Mouse (Mus musculus): ENCODE results near the gene Ccdc102a. TPM values are rescaled to one million over a fixed set of nuclear protein-coding genes. Genes with fewer than 3 reads are reported as not detected.

The Ccdc102a gene
- total RNA-seq (2017), result 0.58 and 2.2 TPM in 2 replicates

GRCm38 (mm10) chr8:94917851-94918495, at the start of gene Ccdc102a:
Ccdc102a (minus strand) TSS chr8:94918098.
- no peak for ATAC-seq (replicated peaks; ENCODE audit: low read depth, poor library complexity, severe bottlenecking)

DNA sequence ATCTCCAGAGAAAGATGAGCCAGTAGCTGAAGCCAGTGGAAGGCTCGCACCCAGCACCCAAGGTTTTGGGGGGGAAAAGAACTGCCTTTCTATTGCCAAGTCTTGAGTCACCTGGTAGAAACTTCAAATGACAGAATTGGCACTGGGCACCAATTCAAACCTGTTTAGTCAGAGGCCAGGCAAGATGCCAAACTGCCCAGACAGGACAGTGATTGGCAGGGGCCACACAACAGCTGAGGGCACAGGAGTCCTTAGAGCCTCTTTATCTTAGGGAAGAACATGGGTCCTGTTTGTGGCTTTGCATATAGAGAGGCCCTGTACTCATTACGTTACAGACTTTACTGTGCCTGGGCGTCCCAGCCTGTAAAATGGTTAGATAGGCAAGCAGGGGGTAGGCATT, 49.7 kb upstream of the Ccdc102a start:
- peak; percentile 56 for ATAC-seq (replicated peaks; ENCODE audit: low read depth, poor library complexity, severe bottlenecking)

- ATAC-seq (replicated peaks; ENCODE audit: low read depth, poor library complexity, severe bottlenecking), result peak; percentile 33
Observed at GRCm38 (mm10) chr8:94967071-94967470, 49.2 kb upstream of the Ccdc102a start.

DNA sequence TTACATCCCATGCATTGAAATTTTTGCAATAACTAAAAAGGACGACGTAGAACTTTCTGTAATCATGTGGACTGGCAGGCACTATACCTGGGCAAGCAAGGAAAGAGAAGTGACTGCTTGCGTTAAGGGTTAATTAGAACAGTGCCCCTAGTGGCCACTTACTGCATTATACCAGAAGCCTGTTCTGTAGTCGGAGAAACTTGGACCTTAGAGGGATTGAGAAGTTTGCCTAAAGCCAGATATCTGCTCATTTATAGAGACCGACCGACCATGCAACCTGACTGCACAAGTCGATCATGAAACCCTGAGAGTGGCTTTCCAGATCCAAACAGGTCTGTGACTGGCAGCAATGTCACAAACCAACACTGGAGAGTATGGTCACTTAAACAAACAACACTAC, 48.7 kb upstream of the Ccdc102a start:
- peak; percentile 27; the same call in 1 of the 2 replicates for ATAC-seq (replicated peaks; ENCODE audit: low read depth, poor library complexity, severe bottlenecking)

DNA sequence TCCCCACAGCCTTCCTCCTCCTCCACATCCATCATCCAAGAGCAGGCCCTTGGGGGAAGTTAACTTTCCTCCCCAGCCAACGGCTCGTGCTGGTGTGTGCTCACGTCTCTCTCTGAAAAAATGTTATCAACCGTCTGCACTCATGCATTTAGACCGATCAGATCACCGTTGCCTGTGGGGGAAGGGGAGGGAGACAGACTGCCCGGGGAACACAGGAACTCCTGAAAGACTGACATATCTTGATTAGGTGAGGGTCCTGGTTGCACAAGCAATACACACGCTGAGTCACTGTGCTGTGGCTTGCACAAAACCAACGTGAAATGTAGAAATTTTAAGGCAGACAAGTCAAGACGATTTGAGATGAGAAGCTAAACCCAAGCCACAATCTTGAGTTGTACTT, 46.9 kb upstream of the Ccdc102a start:
- peak; percentile 83 for ATAC-seq (replicated peaks; ENCODE audit: low read depth, poor library complexity, severe bottlenecking)

- no peak for ATAC-seq (replicated peaks; ENCODE audit: low read depth, poor library complexity, severe bottlenecking)
Observed at GRCm38 (mm10) chr8:94962201-94962600, 44.3 kb upstream of the Ccdc102a start.

GRCm38 (mm10) chr8:94956078-94956574, 38.2 kb upstream of the Ccdc102a start:
- no peak for ATAC-seq (replicated peaks; ENCODE audit: low read depth, poor library complexity, severe bottlenecking)

DNA sequence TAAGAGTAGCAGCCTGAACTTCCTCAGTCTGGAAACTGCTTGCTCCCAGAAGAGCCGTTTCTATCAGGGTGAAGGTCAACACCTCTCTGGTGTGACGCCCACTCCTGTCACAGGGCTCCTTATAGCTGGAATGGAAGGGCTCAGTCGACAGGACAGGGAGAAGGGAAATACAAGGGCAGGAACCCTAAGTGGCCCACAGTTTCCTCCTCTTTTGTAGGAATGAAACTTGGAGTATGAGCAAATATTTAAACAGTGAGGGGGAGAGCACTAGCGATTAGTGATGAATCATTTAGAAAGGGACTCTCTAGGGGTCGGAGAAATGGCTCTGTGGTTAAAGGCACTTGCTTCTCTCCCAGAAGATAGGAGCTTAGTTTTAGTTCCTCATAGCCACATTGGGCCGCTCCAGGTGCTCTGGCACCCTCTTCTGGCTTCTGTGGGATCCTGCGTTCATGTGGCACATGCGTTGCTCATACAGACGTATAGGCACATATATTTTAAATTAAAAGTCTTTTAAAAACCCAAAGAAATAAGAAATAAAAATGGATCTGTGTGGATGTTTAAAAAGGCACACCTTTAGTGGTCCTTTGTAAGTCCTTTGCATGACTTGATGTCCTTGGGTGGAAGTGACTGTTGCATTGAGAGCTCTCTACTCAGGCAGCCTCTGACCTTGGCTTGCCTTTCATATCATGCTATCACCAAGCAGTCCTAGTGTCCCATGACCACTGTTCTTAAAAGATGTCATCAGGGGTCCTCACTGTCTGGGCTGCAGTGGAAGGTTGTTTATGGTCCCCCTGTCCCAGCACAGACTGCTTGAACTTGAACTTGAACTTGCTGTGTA, 37.2 kb upstream of the Ccdc102a start:
- peak; percentile 80 for ATAC-seq (replicated peaks; ENCODE audit: low read depth, poor library complexity, severe bottlenecking)

DNA sequence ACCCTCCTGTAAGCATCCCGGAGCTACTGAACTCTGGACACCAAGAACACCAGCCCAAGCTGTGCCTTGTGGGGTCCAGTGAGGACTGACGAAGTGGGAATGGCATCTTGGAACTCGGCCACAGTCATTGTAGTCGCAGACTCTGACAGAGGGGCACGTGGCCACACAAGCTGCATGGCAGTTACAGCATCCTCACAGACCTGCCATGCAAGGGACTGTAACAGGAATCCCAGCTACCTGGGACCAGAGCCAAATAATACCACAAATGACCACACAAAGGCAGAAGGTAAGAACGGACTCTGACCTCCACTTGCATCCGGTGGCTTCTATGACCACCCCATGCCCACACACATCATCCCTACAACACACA, 36.5 kb upstream of the Ccdc102a start:
- peak; percentile 19 for ATAC-seq (replicated peaks; ENCODE audit: low read depth, poor library complexity, severe bottlenecking)

GRCm38 (mm10) chr8:94953624-94954367, 35.9 kb upstream of the Ccdc102a start:
- peak; percentile 9 for ATAC-seq (replicated peaks; ENCODE audit: low read depth, poor library complexity, severe bottlenecking)

- ATAC-seq (replicated peaks; ENCODE audit: low read depth, poor library complexity, severe bottlenecking), result no peak
Observed at GRCm38 (mm10) chr8:94952086-94952485, 34.2 kb upstream of the Ccdc102a start.

DNA sequence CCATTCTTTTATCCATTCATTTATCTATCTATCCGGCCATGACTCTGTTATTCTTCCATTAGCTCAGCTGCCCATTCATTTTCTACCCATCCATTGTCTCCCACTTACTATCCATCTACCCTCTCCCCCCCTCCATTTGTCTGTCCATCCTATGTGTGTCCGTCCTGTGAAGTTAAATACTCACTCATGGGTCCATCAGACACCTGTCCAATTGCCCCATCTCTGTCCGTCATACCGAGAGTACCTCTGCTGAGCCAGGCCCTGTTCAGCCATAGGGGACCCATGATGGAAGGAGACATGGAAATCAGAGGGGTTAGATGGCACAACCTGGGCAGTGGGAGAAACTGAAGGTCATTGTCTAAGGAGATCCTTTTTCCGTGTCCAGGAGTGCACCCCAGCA, 32.6 kb upstream of the Ccdc102a start:
- ATAC-seq (replicated peaks; ENCODE audit: low read depth, poor library complexity, severe bottlenecking), result no peak

- peak; percentile 51 for ATAC-seq (replicated peaks; ENCODE audit: low read depth, poor library complexity, severe bottlenecking)
Observed at GRCm38 (mm10) chr8:94950046-94950445, 32.1 kb upstream of the Ccdc102a start.

- no peak for ATAC-seq (replicated peaks; ENCODE audit: low read depth, poor library complexity, severe bottlenecking)
Observed at GRCm38 (mm10) chr8:94949010-94949409, 31.1 kb upstream of the Ccdc102a start.

DNA sequence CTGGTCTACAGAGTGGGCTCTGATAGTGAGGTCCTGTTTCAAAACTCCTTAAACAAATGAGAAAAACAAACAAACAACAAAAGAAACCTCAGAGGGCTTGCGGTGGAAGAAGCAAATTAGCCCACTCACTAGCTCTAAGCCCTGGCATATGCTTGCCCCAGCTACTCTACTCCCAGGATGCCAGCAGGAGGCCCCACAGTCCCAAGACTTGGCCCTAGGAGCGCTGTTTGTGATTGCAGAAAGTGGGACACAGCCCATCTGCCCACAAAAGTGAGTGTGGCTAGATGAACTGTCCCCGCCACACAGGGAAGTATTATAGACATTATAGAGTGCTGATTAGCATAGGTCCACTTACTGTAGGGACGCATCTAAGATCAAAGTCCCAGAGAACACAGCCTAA, 30.5 kb upstream of the Ccdc102a start:
- no peak for ATAC-seq (replicated peaks; ENCODE audit: low read depth, poor library complexity, severe bottlenecking)

DNA sequence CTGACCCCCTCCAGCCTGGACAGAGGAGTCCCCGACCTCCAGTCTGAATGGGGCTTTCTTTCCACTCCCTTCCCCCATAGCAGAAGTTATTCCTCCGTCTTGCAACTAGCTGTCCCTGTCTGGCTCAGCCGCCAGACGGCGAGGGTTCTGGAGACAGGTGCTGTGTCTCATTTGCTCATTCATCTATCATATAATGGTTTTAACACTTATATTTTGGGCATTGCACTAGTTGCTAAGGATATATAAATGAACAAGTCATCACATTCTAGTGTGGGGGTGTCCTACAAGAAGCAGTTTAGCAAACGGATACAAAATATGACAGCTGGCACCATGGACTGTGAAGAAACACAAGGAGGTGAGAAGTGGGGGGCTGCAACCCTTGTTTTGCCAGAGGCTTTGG, 27.3 kb upstream of the Ccdc102a start:
- no peak for ATAC-seq (replicated peaks; ENCODE audit: low read depth, poor library complexity, severe bottlenecking)

DNA sequence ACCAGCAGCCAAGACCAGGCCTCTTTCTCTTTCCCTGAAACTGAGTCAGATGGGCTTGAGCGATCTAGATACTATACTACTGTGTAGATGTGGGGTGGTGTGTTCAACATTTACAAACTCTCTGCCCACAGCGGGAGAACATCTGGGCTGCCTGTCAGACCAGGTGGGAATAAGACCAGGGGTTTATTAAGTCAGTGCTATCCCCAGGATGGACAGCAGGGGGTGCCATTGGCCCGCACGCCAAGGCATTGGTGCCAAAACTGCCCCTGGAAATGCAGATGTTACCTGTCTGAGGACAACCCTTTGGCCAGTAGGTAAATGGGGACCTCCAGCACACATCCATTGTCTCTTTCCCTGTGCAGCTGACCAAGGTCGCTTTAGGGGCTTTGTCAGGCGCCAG, 24.7 kb upstream of the Ccdc102a start:
- peak; percentile 69 for ATAC-seq (replicated peaks; ENCODE audit: low read depth, poor library complexity, severe bottlenecking)

DNA sequence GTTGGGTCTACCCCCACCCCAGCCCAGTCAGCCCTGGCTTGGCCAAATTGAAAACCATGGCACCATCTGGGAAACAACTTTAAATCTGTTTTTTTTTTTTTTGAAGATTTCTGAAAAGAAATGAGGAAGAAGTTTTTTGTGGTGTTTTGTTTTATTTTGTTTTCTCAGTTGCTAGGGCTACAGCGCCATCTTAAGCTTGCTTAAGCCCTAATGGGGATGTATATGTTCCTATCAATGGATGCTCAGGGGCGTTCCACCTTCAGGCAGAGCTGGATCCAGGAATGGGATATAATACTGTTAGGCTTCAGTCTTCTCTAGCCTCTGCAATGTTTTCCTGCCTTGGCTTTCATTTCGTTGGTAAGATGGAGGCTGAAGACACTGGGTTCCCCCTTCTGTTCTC, 17.3 kb upstream of the Ccdc102a start:
- ATAC-seq (replicated peaks; ENCODE audit: low read depth, poor library complexity, severe bottlenecking), result peak; percentile 56

DNA sequence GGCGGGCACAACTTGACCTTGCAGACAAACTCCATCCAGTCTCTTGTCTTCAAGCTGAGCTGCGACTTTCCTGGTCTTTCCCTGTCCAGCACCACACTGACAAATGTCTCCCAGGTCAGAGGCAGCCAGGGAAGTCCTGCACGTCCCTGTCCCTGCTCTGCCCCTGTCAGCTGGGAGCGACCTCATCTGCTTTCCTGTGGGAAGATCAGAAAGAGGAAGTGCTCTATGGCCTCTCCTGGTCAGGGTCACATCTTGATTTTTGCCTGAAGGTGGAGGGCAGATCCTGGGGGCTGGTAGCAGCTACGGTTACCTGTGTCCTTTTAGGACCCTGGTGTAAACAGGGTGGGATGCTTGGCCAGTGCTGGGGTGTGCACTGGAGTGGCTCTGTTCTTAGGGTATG, 16.0 kb upstream of the Ccdc102a start:
- peak; percentile 50 for ATAC-seq (replicated peaks; ENCODE audit: low read depth, poor library complexity, severe bottlenecking)

DNA sequence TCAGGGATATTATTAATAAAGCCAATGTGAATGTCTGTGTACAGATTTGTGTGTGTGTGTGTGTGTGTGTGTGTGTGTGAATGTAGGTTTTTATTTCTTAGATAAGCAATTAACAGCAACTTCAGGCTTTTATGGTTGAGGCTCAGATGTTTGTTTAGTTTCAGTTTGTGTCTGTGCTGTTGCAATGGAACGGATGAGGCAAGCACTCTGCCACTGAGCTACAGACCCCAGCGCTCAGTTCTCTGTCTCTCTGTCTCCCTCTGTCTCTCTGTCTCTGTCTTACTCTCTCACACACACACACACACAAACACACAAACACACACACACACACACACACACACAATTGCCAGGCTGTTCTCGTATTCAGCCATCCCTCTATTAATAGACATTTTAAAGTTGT, 10.3 kb upstream of the Ccdc102a start:
- ATAC-seq (replicated peaks; ENCODE audit: low read depth, poor library complexity, severe bottlenecking), result no peak

- peak; percentile 15 for ATAC-seq (replicated peaks; ENCODE audit: low read depth, poor library complexity, severe bottlenecking)
Observed at GRCm38 (mm10) chr8:94923405-94923804, 5.5 kb upstream of the Ccdc102a start, which contains the start of gene Adgrg5. Adgrg5 (plus strand) TSS chr8:94923694.

Measured in common myeloid progenitor, adult 5-6 weeks (primary cell).